Mouse (Mus musculus) MEL (cell line): Measurements from ENCODE around the gene Zfp488. TPM values are rescaled to one million over a fixed set of nuclear protein-coding genes. Genes with fewer than 3 reads are reported as not detected.

ENCODE experiments used
- DNase-seq: peaks from one replicate; pipeline ENCODE4 v3.0.0; 2011; ENCODE audit warnings: low read depth, low spot score
- H3K27ac ChIP-seq: 2 replicates; pipeline ENCODE4 v1.5.1; 2012; ENCODE audit warnings: low read depth, mild to moderate bottlenecking, control low read depth, low read length, moderate library complexity; ENCODE audit not compliant: control insufficient read depth
- H3K27me3 ChIP-seq, 2 experiments: fragments of 150-350 bp in 1 of 2; sonication (generic) in 1 of 2; 2 replicates each; pipeline ENCODE4 v1.6.1; 2012; ENCODE audit warnings: low read length in 2 of 2, mild to moderate bottlenecking in 2 of 2, improper control_type of control experiment in 1 of 2, moderate library complexity in 1 of 2; ENCODE audit not compliant: insufficient read depth in 2 of 2, control insufficient read depth in 1 of 2
- H3K36me3 ChIP-seq, 2 experiments: 2 replicates each; pipeline ENCODE4 v1.6.1; 2012 to 2014; ENCODE audit warnings: low read length in 2 of 2, improper control_type of control experiment in 1 of 2, inconsistent platforms in 1 of 2, mild to moderate bottlenecking in 1 of 2; ENCODE audit not compliant: insufficient read depth in 2 of 2, control insufficient read depth in 1 of 2
- H3K4me1 ChIP-seq, 2 experiments: fragments of 150-350 bp in 1 of 2; sonication (generic) in 1 of 2; 2 replicates each; pipeline ENCODE4 v1.6.1; 2012; ENCODE audit warnings: low read length in 2 of 2, improper control_type of control experiment in 1 of 2, mild to moderate bottlenecking in 1 of 2; ENCODE audit not compliant: insufficient read depth in 2 of 2, control insufficient read depth in 1 of 2
- H3K4me3 ChIP-seq, 2 experiments: fragments of 150-350 bp in 1 of 2; sonication (generic) in 1 of 2; 2 replicates each; pipeline ENCODE4 v1.5.1; 2012; ENCODE audit warnings: low read depth in 2 of 2, low read length in 2 of 2, mild to moderate bottlenecking in 2 of 2, moderate library complexity in 2 of 2, control low read depth in 1 of 2, improper control_type of control experiment in 1 of 2; ENCODE audit not compliant: control insufficient read depth in 1 of 2, insufficient read depth in 1 of 2
- H3K79me2 ChIP-seq: 2 replicates; pipeline ENCODE4 v1.6.1; 2012; ENCODE audit warnings: mild to moderate bottlenecking, low read length, moderate library complexity; ENCODE audit not compliant: control insufficient read depth, poor library complexity, insufficient read depth
- H3K9ac ChIP-seq: 2 replicates; pipeline ENCODE4 v1.6.1; 2012; ENCODE audit warnings: low read depth, mild to moderate bottlenecking, control low read depth, low read length, moderate library complexity; ENCODE audit not compliant: control insufficient read depth, poor library complexity, severe bottlenecking
- H3K9me3 ChIP-seq: fragments of 150-350 bp; sonication (generic); replicated peaks from 2 replicates; pipeline ENCODE4 v1.6.1; 2012; ENCODE audit warnings: mild to moderate bottlenecking, low read length, improper control_type of control experiment, moderate library complexity; ENCODE audit not compliant: insufficient read depth
- CHD2 ChIP-seq: IDR thresholded peaks from 2 replicates; pipeline ENCODE4 v1.6.1; 2011; ENCODE audit warnings: low read length, improper control_type of control experiment
- ELF1 ChIP-seq: IDR thresholded peaks from 2 replicates; pipeline ENCODE4 v1.6.1; 2014; ENCODE audit warnings: low read depth, mild to moderate bottlenecking, inconsistent platforms, low read length, improper control_type of control experiment, moderate library complexity
- EP300 ChIP-seq, 2 experiments: IDR thresholded peaks; 2 replicates each; pipeline ENCODE4 v1.6.1; 2011; ENCODE audit warnings: improper control_type of control experiment in 2 of 2, low read length in 2 of 2, low read depth in 1 of 2, mild to moderate bottlenecking in 1 of 2
- ETS1 ChIP-seq: IDR thresholded peaks from 2 replicates; pipeline ENCODE4 v1.6.1; 2012; ENCODE audit warnings: low read depth, mild to moderate bottlenecking, inconsistent platforms, low read length, improper control_type of control experiment, moderate library complexity
- GABPA ChIP-seq: IDR thresholded peaks from 2 replicates; pipeline ENCODE4 v1.6.1; 2012; ENCODE audit warnings: low read depth, mild to moderate bottlenecking, inconsistent platforms, low read length, improper control_type of control experiment, moderate library complexity
- NELFE ChIP-seq: IDR thresholded peaks from 2 replicates; pipeline ENCODE4 v1.6.1; 2011; ENCODE audit warnings: low read depth, low read length, improper control_type of control experiment
- NRF1 ChIP-seq: IDR thresholded peaks from 2 replicates; pipeline ENCODE4 v1.6.1; 2014; ENCODE audit warnings: low read depth, mild to moderate bottlenecking, inconsistent platforms, low read length, improper control_type of control experiment, moderate library complexity; ENCODE audit not compliant: poor library complexity, insufficient read depth, severe bottlenecking
- POLR2A ChIP-seq, 2 experiments: IDR thresholded peaks; 2 replicates each; pipeline ENCODE4 v1.6.1; 2011 to 2012; ENCODE audit warnings: low read length in 2 of 2, mild to moderate bottlenecking in 2 of 2, control low read depth in 1 of 2, improper control_type of control experiment in 1 of 2, low read depth in 1 of 2, moderate library complexity in 1 of 2; ENCODE audit not compliant: control insufficient read depth in 1 of 2, insufficient read depth in 1 of 2, poor library complexity in 1 of 2
- POLR2AphosphoS2 ChIP-seq: IDR thresholded peaks from 2 replicates; pipeline ENCODE4 v1.6.1; 2011; ENCODE audit warnings: low read length, improper control_type of control experiment
- RAD21 ChIP-seq: IDR thresholded peaks from 2 replicates; pipeline ENCODE4 v1.6.1; 2011; ENCODE audit warnings: mild to moderate bottlenecking, low read depth, low read length, improper control_type of control experiment
- SIN3A ChIP-seq: IDR thresholded peaks from 2 replicates; pipeline ENCODE4 v1.6.1; 2012; ENCODE audit warnings: low read length, improper control_type of control experiment, inconsistent platforms
- TAL1 ChIP-seq: IDR thresholded peaks from 2 replicates; pipeline ENCODE4 v1.6.1; 2012; ENCODE audit warnings: mild to moderate bottlenecking, inconsistent platforms, low read length, moderate library complexity, mixed read lengths
- TBP ChIP-seq: IDR thresholded peaks from 2 replicates; pipeline ENCODE4 v1.8.0; 2011; ENCODE audit warnings: low read depth, low read length, improper control_type of control experiment
- USF1 ChIP-seq: IDR thresholded peaks from 2 replicates; pipeline ENCODE4 v1.6.1; 2014; ENCODE audit warnings: low read depth, mild to moderate bottlenecking, inconsistent platforms, low read length, improper control_type of control experiment, moderate library complexity
- USF2 ChIP-seq, 2 experiments: IDR thresholded peaks; 2 replicates each; pipeline ENCODE4 v1.6.1; 2011 to 2012; ENCODE audit warnings: improper control_type of control experiment in 2 of 2, low read length in 2 of 2, borderline replicate concordance in 1 of 2, inconsistent platforms in 1 of 2, low read depth in 1 of 2, mild to moderate bottlenecking in 1 of 2; ENCODE audit not compliant: insufficient read depth in 1 of 2
- ZC3H11A ChIP-seq: IDR thresholded peaks from 2 replicates; pipeline ENCODE4 v1.6.1; 2012; ENCODE audit warnings: low read depth, mild to moderate bottlenecking, inconsistent platforms, low read length, improper control_type of control experiment
- polyA plus RNA-seq, 2 experiments: library from polyadenylated mRNA; stranded (reverse) in 1 of 2; unstranded in 1 of 2; fragments of >175 nt in 1 of 2; fragments of >200 nt in 1 of 2; gene quantifications; 2 replicates each; pipeline versions ENCODE4 v1.2.1 to v1.2.4; 2012; ENCODE audit warnings: low replicate concordance in 2 of 2, low read depth in 1 of 2; ENCODE audit not compliant: insufficient read length in 2 of 2, insufficient read depth in 1 of 2, missing spikeins in 1 of 2
- total RNA-seq: library from RNA; depleted of rRNA; stranded (reverse); fragments of 300-350 nt; gene quantifications from 2 replicates; pipeline ENCODE4 v1.2.3, GENCODE M21; 2012

The Zfp488 gene
- total and polyA plus RNA-seq, 3 experiments = not detected

DNA sequence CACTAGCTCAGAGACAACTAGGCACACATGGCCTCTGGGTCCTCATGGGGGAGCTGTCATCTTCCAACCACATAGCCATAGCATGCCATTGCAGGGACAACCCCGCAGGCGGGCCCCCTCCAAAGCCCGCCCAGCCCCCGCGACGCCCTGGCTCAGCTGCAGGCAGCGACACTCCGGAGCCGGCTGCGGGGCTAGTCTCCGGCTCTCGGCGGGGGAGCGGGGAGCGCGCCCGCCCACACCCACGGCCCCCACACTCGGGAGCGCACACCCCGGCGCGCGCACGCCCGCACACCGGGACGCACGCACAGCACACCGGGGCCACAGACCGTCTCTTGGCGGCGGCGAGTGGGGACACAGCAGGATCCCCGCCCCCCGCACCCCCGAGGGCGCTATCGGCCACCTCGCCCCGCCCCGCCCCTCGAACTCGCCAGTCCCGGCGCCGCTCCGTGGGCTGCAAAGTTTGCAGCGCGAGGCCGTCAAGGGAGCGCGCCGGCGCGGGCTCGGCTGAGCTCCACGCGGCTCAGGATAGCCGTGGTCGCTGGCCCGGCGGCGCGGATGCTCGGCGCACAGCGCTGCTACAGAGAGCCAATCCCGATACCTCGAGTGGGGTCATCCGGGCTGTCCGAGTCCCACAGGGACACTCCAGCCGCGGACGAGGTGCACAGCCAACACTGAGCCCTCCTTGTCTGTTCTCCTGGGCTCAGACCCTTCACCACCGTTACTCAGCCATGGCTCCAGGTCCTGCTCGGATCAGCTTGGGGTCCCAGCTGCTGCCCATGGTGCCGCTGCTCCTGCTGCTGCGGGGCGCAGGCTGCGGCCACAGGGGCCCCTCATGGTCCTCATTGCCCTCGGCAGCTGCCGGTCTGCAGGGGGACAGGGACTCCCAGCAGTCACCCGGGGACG lies 55.1 kb downstream of the Zfp488 start, which contains the start of gene Gdf10:
Gene Gdf10 (plus strand): TSS at position 420 of the 903 bp plus-strand sequence.
- H3K36me3 ChIP-seq = no peaks in the 10 kb centered on the region
- H3K4me3 ChIP-seq = no peak within 1 kb of the TSS
- DNase-seq = no peak
- H3K27ac ChIP-seq = no peak within 1 kb of the TSS
- H3K79me2 ChIP-seq = no peaks in the 10 kb centered on the region
- no peak within 1 kb of the TSS for H3K9ac ChIP-seq
- no peaks in the 10 kb centered on the region for H3K4me1 ChIP-seq
- H3K27me3 ChIP-seq = no peaks in the 10 kb centered on the region
- TF ChIP-seq EP300 (IDR thresholded peaks at IDR 0.05; ENCODE audit: low read depth in 1 of 2, low read length in 2 of 2) = no peak
- no peak for TF ChIP-seq TBP
- no peak for TF ChIP-seq NRF1
- no peak for TF ChIP-seq USF1
- TF ChIP-seq POLR2A (IDR thresholded peaks at IDR 0.05; ENCODE audit: control insufficient read depth in 1 of 2, insufficient read depth in 1 of 2, low read depth in 1 of 2, low read length in 2 of 2, poor library complexity in 1 of 2) = no peak
- no peak for TF ChIP-seq GABPA
- no peak for TF ChIP-seq TAL1
- TF ChIP-seq CHD2 = no peak
- no peak for TF ChIP-seq POLR2AphosphoS2
- TF ChIP-seq ELF1 = no peak
- no peak for TF ChIP-seq SIN3A
- no peak for TF ChIP-seq USF2 (IDR thresholded peaks at IDR 0.05; ENCODE audit: borderline replicate concordance in 1 of 2, insufficient read depth in 1 of 2, low read depth in 1 of 2, low read length in 2 of 2)
- TF ChIP-seq NELFE = no peak
- no peak for TF ChIP-seq ZC3H11A
- TF ChIP-seq ETS1 = no peak
- no peak for TF ChIP-seq RAD21
- H3K9me3 ChIP-seq = no peaks in the 10 kb centered on the region

DNA sequence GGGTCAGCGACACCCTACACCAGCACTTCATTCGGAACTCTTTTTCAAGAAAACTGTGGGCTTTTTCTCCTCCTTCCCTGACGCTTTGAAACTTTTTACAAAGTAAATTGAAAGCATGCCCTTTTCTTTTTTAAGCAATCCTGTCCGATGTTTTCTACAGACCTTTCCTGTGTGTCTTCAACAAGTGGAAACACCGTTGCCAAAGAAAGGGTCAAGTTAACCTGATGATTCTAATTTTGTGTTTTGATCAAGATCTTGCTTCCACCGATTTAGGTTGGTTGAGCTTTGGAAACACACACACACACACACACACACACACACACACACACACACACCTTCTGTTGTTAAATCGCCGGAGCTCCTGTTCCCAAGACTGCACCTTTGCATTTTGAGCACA lies 55.8 kb downstream of the Zfp488 start:
- DNase-seq = no peak
- Histone ChIP-seq H3K27ac (no peak overlapping the region), H3K9ac (no peak overlapping the region), H3K27me3 (no peaks in the 10 kb centered on the region), H3K4me1 (no peaks in the 10 kb centered on the region), H3K79me2 (no peaks in the 10 kb centered on the region), H3K9me3 (no peaks in the 10 kb centered on the region), H3K36me3 (no peaks in the 10 kb centered on the region), H3K4me3 (no peak overlapping the region)
- no peak for TF ChIP-seq GABPA
